Mouse (Mus musculus) erythroblast, adult 5-6 weeks (primary cell): ENCODE data around the gene Dpp8. TPM values are rescaled to one million over a fixed set of nuclear protein-coding genes. Genes with fewer than 3 reads are reported as not detected.
"Not testable (repeated sequence)": the region's sequence is repeated elsewhere in the genome, so short reads cannot be mapped to it uniquely, and the experiment has no call there.

ENCODE experiments used
- ATAC-seq: replicated peaks from 2 replicates; pipeline ENCODE4 v1.8.0; 2016; ENCODE audit warnings: moderate number of reproducible peaks, mild to moderate bottlenecking, moderate TSS enrichment, inconsistent platforms; ENCODE audit not compliant: poor library complexity, low FRiP score, severe bottlenecking
- total RNA-seq, 2 experiments: library from RNA; stranded (forward) in 1 of 2; stranded (reverse) in 1 of 2; fragments of 150-400 nt in 1 of 2; fragments of 200-764, 138-1000 nt in 1 of 2; gene quantifications; 2 replicates each; pipeline versions ENCODE4 v1.2.3 to v1.2.4; 2015 to 2017; ENCODE audit warnings: low replicate concordance in 2 of 2

Dpp8 gene
- total RNA-seq, 2 experiments from 2014 or later: 46.1 to 69.0 TPM

- ATAC-seq: peak; percentile 89
Observed at GRCm38 (mm10) chr9:65020991-65021886, 11.0 kb upstream of the Dpp8 start, which contains the start of gene Hacd3. Gene Hacd3, minus strand, starts transcription at chr9:65021693.

- peak; percentile 25 for ATAC-seq
Observed at GRCm38 (mm10) chr9:65021887-65022579, 10.2 kb upstream of the Dpp8 start.

- no peak for ATAC-seq
Observed at GRCm38 (mm10) chr9:65022580-65023135, 9.6 kb upstream of the Dpp8 start.

- ATAC-seq: no peak
Observed at GRCm38 (mm10) chr9:65023447-65023846, 8.8 kb upstream of the Dpp8 start.

- no peak for ATAC-seq
Observed at GRCm38 (mm10) chr9:65027241-65027640, 5.0 kb upstream of the Dpp8 start.

GRCm38 (mm10) chr9:65028313-65028712, 3.9 kb upstream of the Dpp8 start:
- ATAC-seq: no peak

GRCm38 (mm10) chr9:65031355-65031754, 859 bp upstream of the Dpp8 start:
- ATAC-seq: not testable (repeated sequence)

- peak; percentile 47 for ATAC-seq
Observed at GRCm38 (mm10) chr9:65031894-65032268, 333 bp upstream of the Dpp8 start.

- no peak for ATAC-seq
Observed at GRCm38 (mm10) chr9:65036456-65036855, 4.2 kb downstream of the Dpp8 start.

- ATAC-seq: no peak
Observed at GRCm38 (mm10) chr9:65036861-65037260, 4.6 kb downstream of the Dpp8 start.

GRCm38 (mm10) chr9:65041430-65041829, 9.2 kb downstream of the Dpp8 start:
- ATAC-seq: 0 out of 2 replicates have a peak, but pooled peaks have one; percentile 64

GRCm38 (mm10) chr9:65046993-65047392, 14.8 kb downstream of the Dpp8 start:
- ATAC-seq: no peak

- ATAC-seq: no peak
Observed at GRCm38 (mm10) chr9:65049422-65049821, 17.2 kb downstream of the Dpp8 start.

GRCm38 (mm10) chr9:65050981-65051380, 18.8 kb downstream of the Dpp8 start:
- no peak for ATAC-seq

- ATAC-seq: no peak; the same call in 1 of the 2 replicates
Observed at GRCm38 (mm10) chr9:65064251-65064650, 32.0 kb downstream of the Dpp8 start.

- peak; percentile 90 for ATAC-seq
Observed at GRCm38 (mm10) chr9:65070587-65070986, 38.4 kb downstream of the Dpp8 start.

- ATAC-seq: no peak
Observed at GRCm38 (mm10) chr9:65073555-65073954, 41.3 kb downstream of the Dpp8 start.

GRCm38 (mm10) chr9:65074251-65074650, 42.0 kb downstream of the Dpp8 start:
- no peak for ATAC-seq

- no peak for ATAC-seq
Observed at GRCm38 (mm10) chr9:65074855-65075493, 42.8 kb downstream of the Dpp8 start.

GRCm38 (mm10) chr9:65077536-65077935, 45.3 kb downstream of the Dpp8 start:
- ATAC-seq: no peak
